Mouse (Mus musculus): Measurements from ENCODE around the gene Napepld. TPM values are rescaled to one million over a fixed set of nuclear protein-coding genes. Genes with fewer than 3 reads are reported as not detected.

Gene Napepld
- polyA plus RNA-seq, 1 experiment = 9.5 TPM

DNA sequence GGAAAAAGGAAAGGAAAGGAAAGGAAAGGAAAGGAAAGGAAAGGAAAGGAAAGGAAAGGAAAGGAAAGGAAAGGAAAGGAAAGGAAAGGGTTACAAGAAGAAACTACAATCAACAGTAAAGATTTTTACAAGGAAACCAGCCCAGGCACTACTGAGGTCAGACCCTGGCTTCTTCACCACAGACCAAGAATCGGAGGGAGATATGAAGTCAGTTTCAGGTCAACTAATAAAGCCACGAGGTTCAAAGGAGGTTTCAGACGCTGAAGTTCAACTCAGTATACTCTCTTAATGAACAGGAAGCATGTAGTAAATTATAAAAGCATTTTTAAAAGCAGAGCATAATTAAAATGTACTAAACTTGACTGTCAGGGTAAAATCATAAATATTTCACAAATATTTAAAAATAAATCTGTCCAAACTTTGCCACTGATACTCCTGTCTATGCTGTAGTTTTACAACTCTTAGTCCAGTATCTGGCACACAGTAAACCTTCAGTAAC, 7.8 kb downstream of the Napepld start:
- Histone ChIP-seq H3K4me3 (ENCODE audit: insufficient read depth, low read length) (no peak overlapping the region), H3K27ac (ENCODE audit: insufficient read depth, low read length) (no peak overlapping the region), H3K4me1 (ENCODE audit: control insufficient read depth, insufficient read depth, low read length) (no peaks in the 10 kb centered on the region)
- TF ChIP-seq CTCF (IDR thresholded peaks at IDR 0.05; ENCODE audit: extremely low read depth, insufficient read depth, low read length) = no peak
- TF ChIP-seq POLR2A (IDR thresholded peaks at IDR 0.05; ENCODE audit: extremely low read depth, insufficient read depth, low read length) = no peak

DNA sequence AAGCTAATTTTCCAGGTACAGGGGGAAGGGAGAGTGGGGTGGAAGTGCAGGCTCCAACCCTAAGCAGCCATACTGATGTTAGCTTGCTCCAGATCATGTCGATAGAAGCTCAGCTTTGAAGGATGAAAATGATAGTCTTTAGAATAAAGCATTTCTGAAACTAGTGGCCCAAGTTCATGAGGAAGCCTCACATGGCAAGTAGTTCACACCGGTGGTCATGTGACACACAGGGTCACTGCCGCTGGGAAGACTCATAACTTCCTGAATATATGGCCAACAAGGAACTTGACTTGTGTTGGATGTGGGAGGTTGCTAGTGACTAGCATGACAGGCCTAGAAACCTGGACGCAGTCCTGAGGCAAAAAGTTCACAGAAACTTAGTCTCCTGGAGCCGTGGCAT, 9.0 kb downstream of the Napepld start:
- TF ChIP-seq POLR2A (IDR thresholded peaks at IDR 0.05; ENCODE audit: extremely low read depth, insufficient read depth, low read length) = no peak
- TF ChIP-seq CTCF (IDR thresholded peaks at IDR 0.05; ENCODE audit: extremely low read depth, insufficient read depth, low read length) = no peak
- no peaks in the 10 kb centered on the region for H3K4me1 ChIP-seq (ENCODE audit: control insufficient read depth, insufficient read depth, low read length)
- H3K4me3 ChIP-seq (ENCODE audit: insufficient read depth, low read length) = no peak overlapping the region
- H3K27ac ChIP-seq (ENCODE audit: insufficient read depth, low read length) = no peak overlapping the region

DNA sequence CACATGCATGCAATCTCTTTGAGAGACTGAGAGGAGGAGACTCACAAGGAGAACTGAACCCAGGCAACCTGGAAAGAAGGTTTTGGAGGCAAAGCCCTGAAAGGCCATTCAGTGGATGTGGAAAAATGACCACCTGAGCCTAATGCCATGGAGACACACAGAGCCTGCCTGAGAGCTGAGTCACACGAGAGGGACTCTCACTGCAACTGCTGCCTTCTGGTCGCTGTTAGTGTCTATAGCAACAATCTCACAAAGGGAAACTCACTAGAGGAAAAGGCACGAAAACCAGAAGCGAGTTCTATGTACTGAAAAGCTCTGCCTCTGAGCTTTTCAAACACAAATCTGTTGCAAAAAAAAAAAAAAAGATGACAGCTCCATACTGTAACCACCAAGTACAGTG, 14.2 kb downstream of the Napepld start:
- TF ChIP-seq POLR2A (IDR thresholded peaks at IDR 0.05; ENCODE audit: extremely low read depth, insufficient read depth, low read length) (no peak), CTCF (IDR thresholded peaks at IDR 0.05; ENCODE audit: extremely low read depth, insufficient read depth, low read length) (no peak)
- H3K4me3 ChIP-seq (ENCODE audit: insufficient read depth, low read length) = no peak overlapping the region
- no peak overlapping the region for H3K27ac ChIP-seq (ENCODE audit: insufficient read depth, low read length)
- H3K4me1 ChIP-seq (ENCODE audit: control insufficient read depth, insufficient read depth, low read length) = peaks cover 2% of the 10 kb centered on the region; the same call in 1 of the 2 replicates

DNA sequence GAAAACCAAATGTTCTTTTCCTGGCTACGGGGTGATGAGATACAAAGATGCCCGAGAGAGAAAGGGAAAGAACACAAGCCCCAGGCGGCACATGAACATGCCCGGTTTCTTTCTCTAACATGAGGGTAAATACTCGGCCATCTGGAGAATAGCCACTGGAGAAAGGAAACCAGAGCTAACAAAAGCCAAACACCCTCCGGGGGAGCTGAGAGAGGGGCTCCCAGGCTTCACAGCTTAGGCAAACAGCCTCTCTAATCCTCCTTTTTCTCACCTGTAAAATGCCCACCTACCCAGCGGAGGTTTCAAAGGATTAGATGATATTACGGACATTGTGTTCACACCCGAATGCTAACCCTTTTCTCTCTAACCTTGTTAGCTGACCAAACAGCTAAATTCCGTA, 16.2 kb downstream of the Napepld start:
- H3K27ac ChIP-seq (ENCODE audit: insufficient read depth, low read length) = no peak overlapping the region
- peaks cover 11% of the 10 kb centered on the region for H3K4me1 ChIP-seq (ENCODE audit: control insufficient read depth, insufficient read depth, low read length)
- TF ChIP-seq POLR2A (IDR thresholded peaks at IDR 0.05; ENCODE audit: extremely low read depth, insufficient read depth, low read length) = no peak
- no peak for TF ChIP-seq CTCF (IDR thresholded peaks at IDR 0.05; ENCODE audit: extremely low read depth, insufficient read depth, low read length)
- H3K4me3 ChIP-seq (ENCODE audit: insufficient read depth, low read length) = no peak overlapping the region

DNA sequence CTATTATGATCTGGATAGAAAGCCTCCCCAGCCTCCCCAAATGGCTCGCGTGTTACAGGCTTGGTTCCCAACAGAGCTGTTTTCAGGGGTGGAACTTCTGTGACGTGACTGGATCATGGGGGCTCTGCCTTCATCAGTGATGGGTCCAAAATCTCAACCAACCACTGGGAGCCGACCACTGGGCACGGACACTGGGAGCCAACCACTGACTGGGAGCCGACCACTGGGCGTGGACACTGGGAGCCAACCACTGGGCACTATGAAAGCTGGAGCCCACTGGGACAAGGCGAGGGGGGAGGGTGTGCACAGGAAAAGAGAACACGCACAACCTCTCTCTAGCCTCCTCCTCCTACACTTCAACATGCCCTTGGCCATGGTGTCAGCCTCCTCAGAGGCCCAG, 17.4 kb downstream of the Napepld start:
- TF ChIP-seq CTCF (IDR thresholded peaks at IDR 0.05; ENCODE audit: extremely low read depth, insufficient read depth, low read length) (no peak), POLR2A (IDR thresholded peaks at IDR 0.05; ENCODE audit: extremely low read depth, insufficient read depth, low read length) (no peak)
- H3K27ac ChIP-seq (ENCODE audit: insufficient read depth, low read length) = no peak overlapping the region
- peaks cover 12% of the 10 kb centered on the region for H3K4me1 ChIP-seq (ENCODE audit: control insufficient read depth, insufficient read depth, low read length)
- H3K4me3 ChIP-seq (ENCODE audit: insufficient read depth, low read length) = no peak overlapping the region

DNA sequence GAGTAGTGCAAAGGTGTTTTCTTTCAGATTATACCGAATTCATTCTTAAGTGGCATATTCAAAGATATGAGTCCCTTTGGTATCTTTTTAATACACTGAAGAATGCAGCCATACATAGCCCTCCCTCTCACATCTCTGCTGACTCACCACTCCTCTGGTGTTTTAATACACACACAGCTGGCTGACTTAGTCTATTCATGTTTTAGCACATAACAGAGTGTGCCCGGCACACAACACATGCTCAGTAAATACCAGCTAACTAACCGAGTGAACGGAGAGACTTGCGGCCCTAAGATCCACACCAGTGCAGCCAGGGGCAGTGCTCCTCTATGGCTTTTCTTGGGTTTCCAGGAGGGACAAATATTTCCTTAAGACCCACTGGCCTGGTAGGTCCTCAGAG, 20.3 kb downstream of the Napepld start:
- TF ChIP-seq POLR2A (IDR thresholded peaks at IDR 0.05; ENCODE audit: extremely low read depth, insufficient read depth, low read length) (no peak), CTCF (IDR thresholded peaks at IDR 0.05; ENCODE audit: extremely low read depth, insufficient read depth, low read length) (no peak)
- H3K4me1 ChIP-seq (ENCODE audit: control insufficient read depth, insufficient read depth, low read length) = peaks cover 11% of the 10 kb centered on the region
- H3K4me3 ChIP-seq (ENCODE audit: insufficient read depth, low read length) = no peak overlapping the region
- H3K27ac ChIP-seq (ENCODE audit: insufficient read depth, low read length) = peak overlapping the region; percentile 66; the same call in 1 of the 2 replicates

DNA sequence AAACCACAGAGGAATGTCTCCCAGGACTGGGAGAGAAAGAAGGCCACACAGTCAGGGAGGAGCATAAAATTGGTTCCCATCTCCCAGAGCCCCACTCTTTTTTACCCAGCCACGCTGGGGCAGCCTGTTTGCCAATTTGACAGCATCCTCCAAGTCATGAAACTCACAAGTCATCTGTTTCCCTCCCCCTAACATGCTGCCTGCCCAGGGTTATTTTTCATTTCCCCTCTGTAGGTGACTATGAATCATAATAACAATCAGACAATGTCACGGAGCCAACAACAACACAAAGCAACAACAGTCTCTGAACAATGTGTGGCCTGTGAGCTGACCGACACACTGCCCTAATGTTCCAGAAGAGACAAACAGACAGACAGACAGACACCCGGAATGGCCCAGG, 21.2 kb downstream of the Napepld start:
- H3K4me3 ChIP-seq (ENCODE audit: insufficient read depth, low read length) = no peak overlapping the region
- H3K4me1 ChIP-seq (ENCODE audit: control insufficient read depth, insufficient read depth, low read length) = peaks cover 11% of the 10 kb centered on the region
- TF ChIP-seq CTCF (IDR thresholded peaks at IDR 0.05; ENCODE audit: extremely low read depth, insufficient read depth, low read length) (no peak), POLR2A (IDR thresholded peaks at IDR 0.05; ENCODE audit: extremely low read depth, insufficient read depth, low read length) (no peak)
- H3K27ac ChIP-seq (ENCODE audit: insufficient read depth, low read length) = peak overlapping the region; percentile 57; the same call in 1 of the 2 replicates

DNA sequence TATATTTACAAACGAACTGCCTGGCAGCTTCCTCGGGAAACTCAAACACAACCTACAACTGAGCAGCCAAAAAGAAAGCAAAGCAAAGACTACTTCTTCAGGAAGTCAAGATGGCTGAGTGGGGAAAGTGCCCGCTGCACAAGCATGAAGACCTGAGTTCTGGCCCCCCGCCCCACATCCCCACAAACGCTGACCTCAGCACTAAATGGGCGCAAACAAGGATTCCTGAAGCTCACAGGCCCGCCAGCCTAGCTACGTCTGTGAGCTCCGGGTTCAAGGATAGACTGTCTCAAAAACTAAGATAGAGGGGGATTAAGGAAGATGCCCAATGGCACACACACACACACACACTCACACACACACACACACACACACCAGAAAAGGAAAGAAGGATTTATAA, 22.8 kb downstream of the Napepld start:
- H3K4me3 ChIP-seq (ENCODE audit: insufficient read depth, low read length) = no peak overlapping the region
- no peak for TF ChIP-seq POLR2A (IDR thresholded peaks at IDR 0.05; ENCODE audit: extremely low read depth, insufficient read depth, low read length)
- TF ChIP-seq CTCF (IDR thresholded peaks at IDR 0.05; ENCODE audit: extremely low read depth, insufficient read depth, low read length) = no peak
- no peak overlapping the region for H3K27ac ChIP-seq (ENCODE audit: insufficient read depth, low read length)
- H3K4me1 ChIP-seq (ENCODE audit: control insufficient read depth, insufficient read depth, low read length) = peaks cover 11% of the 10 kb centered on the region

DNA sequence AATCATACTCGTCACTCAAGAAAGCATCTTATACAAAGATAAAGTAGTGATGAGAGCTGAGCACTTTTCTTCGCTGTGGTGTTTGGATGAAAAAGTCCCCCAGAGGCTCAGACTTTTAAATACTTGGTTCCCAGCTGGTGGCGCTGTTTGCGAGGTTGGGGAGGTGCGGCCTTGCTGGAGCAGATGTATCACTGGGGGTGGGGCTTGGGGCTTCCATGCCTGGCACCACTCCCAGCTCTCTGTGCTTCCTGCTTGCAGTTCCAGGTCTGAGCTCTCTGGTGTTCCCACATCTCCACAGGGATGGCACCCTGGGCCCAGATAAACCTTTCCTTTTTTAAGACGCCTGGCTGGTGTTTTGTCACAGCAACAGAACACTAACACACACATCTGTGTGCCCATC, 23.3 kb downstream of the Napepld start:
- no peak for TF ChIP-seq CTCF (IDR thresholded peaks at IDR 0.05; ENCODE audit: extremely low read depth, insufficient read depth, low read length)
- no peak for TF ChIP-seq POLR2A (IDR thresholded peaks at IDR 0.05; ENCODE audit: extremely low read depth, insufficient read depth, low read length)
- Histone ChIP-seq H3K4me1 (ENCODE audit: control insufficient read depth, insufficient read depth, low read length) (peaks cover 11% of the 10 kb centered on the region), H3K27ac (ENCODE audit: insufficient read depth, low read length) (no peak overlapping the region), H3K4me3 (ENCODE audit: insufficient read depth, low read length) (no peak overlapping the region)

DNA sequence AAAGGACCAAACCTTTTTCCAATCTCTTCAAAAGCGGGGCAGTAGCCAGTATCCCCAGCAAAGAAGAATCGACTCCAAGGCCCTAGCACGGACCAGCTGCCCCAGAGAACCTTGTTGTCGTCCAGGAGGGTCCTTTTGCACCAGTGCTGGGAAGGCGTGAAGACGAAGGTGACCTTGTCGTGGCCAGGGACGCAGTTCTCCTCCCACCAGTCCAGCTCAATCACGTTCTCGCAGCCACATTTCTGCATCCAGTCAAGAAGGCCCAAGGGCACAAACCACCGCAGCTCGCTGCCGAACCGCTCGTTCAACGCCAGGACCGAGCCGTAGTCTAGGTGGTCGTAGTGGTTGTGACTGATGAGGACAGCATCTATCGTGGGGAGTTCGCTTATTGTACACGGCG, 25.7 kb downstream of the Napepld start:
- H3K4me3 ChIP-seq (ENCODE audit: insufficient read depth, low read length) = no peak overlapping the region
- no peak overlapping the region for H3K27ac ChIP-seq (ENCODE audit: insufficient read depth, low read length)
- TF ChIP-seq POLR2A (IDR thresholded peaks at IDR 0.05; ENCODE audit: extremely low read depth, insufficient read depth, low read length) = no peak
- TF ChIP-seq CTCF (IDR thresholded peaks at IDR 0.05; ENCODE audit: extremely low read depth, insufficient read depth, low read length) = no peak
- H3K4me1 ChIP-seq (ENCODE audit: control insufficient read depth, insufficient read depth, low read length) = peaks cover 3% of the 10 kb centered on the region; the same call in 1 of the 2 replicates
